Mouse (Mus musculus) embryonic fibroblast, embryonic 13.5 days (primary cell): ENCODE measurements around the gene Galns.

Source experiments
- CTCF ChIP-seq: IDR thresholded peaks from 2 replicates; pipeline ENCODE4 v1.5.1; 2011; ENCODE audit warnings: mild to moderate bottlenecking, control low read depth, low read length, moderate library complexity, borderline replicate concordance; ENCODE audit not compliant: insufficient read depth
- POLR2A ChIP-seq: IDR thresholded peaks from 2 replicates; pipeline ENCODE4 v1.6.1; 2011; ENCODE audit warnings: low read depth, mild to moderate bottlenecking, control low read depth, low read length, moderate library complexity

GRCm38 (mm10) chr8:122546811-122547453 is 64.3 kb downstream of the Galns start:
- TF ChIP-seq POLR2A (no peak), CTCF (no peak)
